Mouse (Mus musculus) spleen, postnatal 14 days (tissue): ENCODE results near the gene Tyr.
"Not testable (repeated sequence)": the region's sequence is repeated elsewhere in the genome, so short reads cannot be mapped to it uniquely, and the experiment has no call there.

Source experiments
- DNase-seq, 2 experiments: peaks; one replicate each; pipeline ENCODE4 v3.0.0; 2021 to 2022; ENCODE audit warnings: low spot score in 2 of 2

Tyr gene

DNA sequence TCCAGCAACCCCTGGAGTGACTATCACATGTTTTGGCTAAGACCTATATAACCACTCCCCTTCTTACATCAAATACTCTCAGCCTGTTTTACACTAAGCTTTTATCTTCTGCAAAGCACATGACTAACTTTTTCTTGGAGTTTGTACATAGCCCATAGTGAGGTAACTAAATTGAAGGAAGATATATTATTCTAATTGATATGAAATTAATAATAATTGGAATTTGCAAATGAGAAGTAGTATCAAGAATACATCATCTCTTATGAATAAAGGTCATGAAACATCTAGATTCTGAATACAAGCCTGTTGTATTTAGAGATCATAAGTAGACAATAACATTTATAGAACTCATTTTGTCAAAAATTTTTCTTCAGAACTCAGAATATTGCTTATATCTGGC, at the start of gene Tyr:
Gene Tyr (minus strand): TSS at position 101 of the 400 bp plus-strand sequence.
- no peak for DNase-seq

DNA sequence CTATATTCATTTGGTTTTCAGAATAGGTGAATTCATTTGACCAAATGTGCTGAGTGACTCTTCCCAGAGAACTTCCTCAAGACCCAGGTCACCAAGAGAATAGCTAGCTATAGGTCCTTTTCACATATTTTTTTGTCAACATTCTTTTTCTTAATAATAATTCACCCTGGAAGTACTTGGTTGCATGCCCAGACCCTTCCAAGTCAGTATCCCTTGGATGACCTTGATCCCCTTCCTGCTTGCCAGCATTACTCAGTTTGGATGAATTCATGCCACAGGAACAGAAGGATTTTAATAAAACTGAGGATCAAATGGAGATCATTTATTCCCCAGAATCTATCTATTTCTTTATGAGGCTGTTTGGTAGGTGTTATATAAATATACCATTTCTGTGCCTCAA, 45.7 kb upstream of the Tyr start:
- DNase-seq = no peak

DNA sequence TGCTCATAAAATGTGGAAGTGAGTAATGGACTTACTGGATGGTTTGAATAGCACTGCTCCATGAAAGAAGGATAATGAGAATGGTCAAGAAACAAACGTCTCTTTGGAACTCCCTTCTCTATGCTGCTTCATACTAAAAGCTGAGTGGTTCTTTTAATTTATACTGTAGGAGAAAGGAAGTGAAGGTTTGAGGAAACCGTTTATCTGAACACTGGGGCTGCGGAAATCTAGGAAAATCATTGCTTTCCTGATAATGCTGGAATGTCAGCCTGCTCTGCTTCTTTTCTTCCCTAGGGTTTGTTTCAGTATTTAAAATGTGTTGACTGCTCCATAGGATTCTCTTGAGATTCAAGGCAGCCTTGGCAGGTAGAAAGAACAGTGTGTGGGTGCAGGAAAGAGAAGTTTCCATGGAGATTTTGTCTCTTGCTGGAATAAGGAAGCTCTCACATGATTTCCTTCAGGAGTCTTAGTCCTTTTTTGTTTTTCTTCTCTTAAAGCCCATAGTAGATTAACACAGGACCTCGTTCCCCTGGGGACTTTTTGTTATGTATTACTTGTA, 891 bp upstream of the Tyr start:
- no peak for DNase-seq

DNA sequence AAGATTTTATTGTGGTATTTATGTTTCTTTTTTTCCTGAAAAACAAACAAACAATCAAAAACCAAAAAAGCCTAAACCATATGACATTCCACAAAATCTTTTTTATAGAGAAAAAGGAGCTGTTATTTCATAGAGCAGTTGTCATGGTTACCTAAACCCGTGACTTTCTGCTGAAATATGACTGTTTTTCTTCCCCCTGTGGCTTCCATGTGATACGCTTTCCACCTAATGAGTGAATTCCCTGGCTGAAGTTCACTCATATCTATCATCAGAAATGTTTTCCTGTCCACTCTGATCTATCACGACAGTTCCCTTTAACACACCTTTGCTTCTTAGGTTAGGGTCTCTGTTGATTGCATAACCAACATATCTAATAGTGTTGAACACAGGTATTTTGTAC, 5.3 kb downstream of the Tyr start:
- DNase-seq = no peak

GRCm38 (mm10) chr7:87413271-87413670, 80.0 kb downstream of the Tyr start:
- no peak for DNase-seq

DNA sequence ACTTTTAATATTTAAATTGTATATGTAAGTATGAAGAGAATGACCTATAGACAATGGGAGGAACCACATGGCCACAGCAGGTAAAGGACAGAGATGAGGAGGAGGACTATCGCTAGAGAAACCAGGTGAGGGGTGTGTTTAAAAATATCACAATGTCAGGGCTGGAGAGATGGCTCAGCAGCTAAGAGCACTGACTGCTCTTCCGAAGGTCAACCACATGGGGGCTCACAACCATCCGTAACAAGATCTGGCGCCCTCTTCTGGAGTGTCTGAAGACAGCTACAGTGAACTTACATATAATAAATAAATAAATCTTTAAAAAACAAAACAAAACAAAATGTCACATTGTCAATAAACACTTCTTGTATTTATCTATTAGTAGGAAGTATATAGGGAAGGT, 81.9 kb downstream of the Tyr start:
- not testable (repeated sequence) for DNase-seq

DNA sequence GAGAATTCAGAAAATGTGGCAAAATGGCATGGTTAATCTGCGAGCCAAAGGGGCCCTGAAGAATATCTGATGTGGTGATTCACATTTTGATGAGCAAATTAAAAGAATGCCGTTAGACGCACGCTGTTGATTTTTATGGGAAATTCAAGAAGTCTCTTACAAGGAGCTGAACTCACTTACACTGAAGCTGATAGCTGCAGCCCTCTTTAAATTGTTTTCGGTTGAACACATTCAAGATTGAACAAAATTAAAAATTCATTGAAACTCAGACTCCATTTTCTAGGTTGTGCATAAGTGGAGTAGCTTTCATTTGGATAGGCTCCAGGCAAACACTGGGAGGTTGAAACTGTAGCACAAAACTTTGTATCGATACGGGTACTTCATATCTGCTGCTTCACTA, 96.3 kb downstream of the Tyr start:
- no peak for DNase-seq

DNA sequence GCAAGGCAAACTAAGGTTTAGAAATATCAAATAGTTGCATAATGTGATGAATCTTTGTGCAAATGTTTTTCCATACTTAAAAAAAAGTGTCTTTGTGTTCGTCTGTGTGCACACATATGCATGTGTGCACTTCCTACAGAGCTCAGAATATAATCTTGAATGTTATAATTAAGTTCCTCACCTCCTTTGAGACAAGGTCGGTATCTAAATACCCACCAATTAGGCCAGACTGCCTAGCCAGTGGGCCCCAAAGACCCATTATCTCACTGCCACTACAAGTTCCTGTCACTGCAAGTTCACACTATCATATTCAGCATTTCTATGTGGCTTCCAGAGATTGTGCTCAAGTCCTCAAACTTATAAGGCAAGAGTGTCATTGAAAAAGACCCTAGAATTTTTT, 118.4 kb downstream of the Tyr start:
- DNase-seq = no peak
